Mouse (Mus musculus): ENCODE results near the gene Ftcd. TPM values are rescaled to one million over a fixed set of nuclear protein-coding genes. Genes with fewer than 3 reads are reported as not detected.

Ftcd gene
- polyA plus RNA-seq, 1 experiment from 2014 or later = not detected

GRCm38 (mm10) chr10:76561972-76562371, 13.5 kb upstream of the Ftcd start, which contains the start of gene Spatc1l:
Spatc1l (plus strand) TSS chr10:76562272.
- no peaks in the 10 kb centered on the region for H3K36me3 ChIP-seq (replicated peaks)

GRCm38 (mm10) chr10:76569996-76570685, 5.3 kb upstream of the Ftcd start:
- Histone ChIP-seq H3K4me1 (peaks cover 5% of the 10 kb centered on the region; the same call in 1 of the 2 replicates), H3K9me3 (no peaks in the 10 kb centered on the region), H3K36me3 (replicated peaks) (no peaks in the 10 kb centered on the region), H3K4me3 (no peak overlapping the region), H3K27ac (replicated peaks) (no peak overlapping the region), H3K27me3 (replicated peaks; ENCODE audit: low read depth, poor library complexity, severe bottlenecking) (no peaks in the 10 kb centered on the region)
- WGBS = 90% methylated on average over 22 of the region's 22 CpGs
- no peak for DNase-seq (ENCODE audit: low spot score)

More at GRCm38 (mm10) chr10:76561972-76562371, 13.5 kb upstream of the Ftcd start, which contains the start of gene Spatc1l:
- no peak within 1 kb of the TSS for H3K4me3 ChIP-seq
- H3K27me3 ChIP-seq (replicated peaks; ENCODE audit: low read depth, poor library complexity, severe bottlenecking) = no peaks in the 10 kb centered on the region
- no peaks in the 10 kb centered on the region for H3K9me3 ChIP-seq
- 90% methylated on average over 10 of the region's 10 CpGs for WGBS
- H3K4me1 ChIP-seq = no peaks in the 10 kb centered on the region
- no peak for DNase-seq (ENCODE audit: low spot score)
- no peak within 1 kb of the TSS for H3K27ac ChIP-seq (replicated peaks)

- H3K4me1 ChIP-seq = peaks cover 8% of the 10 kb centered on the region; the same call in 1 of the 2 replicates
- H3K36me3 ChIP-seq (replicated peaks) = no peaks in the 10 kb centered on the region
- H3K27me3 ChIP-seq (replicated peaks; ENCODE audit: low read depth, poor library complexity, severe bottlenecking) = no peaks in the 10 kb centered on the region
- no peak overlapping the region for H3K4me3 ChIP-seq
- H3K27ac ChIP-seq (replicated peaks) = no peak overlapping the region
- DNase-seq (ENCODE audit: low spot score) = no peak
- H3K9me3 ChIP-seq = no peaks in the 10 kb centered on the region
- WGBS = 74% methylated on average over 2 of the region's 2 CpGs
Observed at GRCm38 (mm10) chr10:76571070-76571469, 4.4 kb upstream of the Ftcd start.

GRCm38 (mm10) chr10:76572151-76572550, 3.3 kb upstream of the Ftcd start:
- Histone ChIP-seq H3K36me3 (replicated peaks) (no peaks in the 10 kb centered on the region), H3K9me3 (no peaks in the 10 kb centered on the region), H3K4me3 (no peak overlapping the region), H3K4me1 (peaks cover 12% of the 10 kb centered on the region), H3K27me3 (replicated peaks; ENCODE audit: low read depth, poor library complexity, severe bottlenecking) (no peaks in the 10 kb centered on the region), H3K27ac (replicated peaks) (no peak overlapping the region)
- no peak for DNase-seq (ENCODE audit: low spot score)
- 76% methylated on average over 3 of the region's 3 CpGs for WGBS

- 70% methylated on average over 7 of the region's 7 CpGs for WGBS
Observed at GRCm38 (mm10) chr10:76576920-76577319, 1.5 kb downstream of the Ftcd start.

GRCm38 (mm10) chr10:76584138-76584537, 8.7 kb downstream of the Ftcd start:
- H3K27me3 ChIP-seq (replicated peaks; ENCODE audit: low read depth, poor library complexity, severe bottlenecking) = peaks cover 24% of the 10 kb centered on the region
- H3K4me1 ChIP-seq = peaks cover 10% of the 10 kb centered on the region
- peak overlapping the region; percentile 39 for H3K4me3 ChIP-seq
- no peaks in the 10 kb centered on the region for H3K36me3 ChIP-seq (replicated peaks)
- DNase-seq (ENCODE audit: low spot score) = peak; percentile 12
- H3K9me3 ChIP-seq = no peaks in the 10 kb centered on the region
- WGBS = 10% methylated on average over 10 of the region's 10 CpGs
- no peak overlapping the region for H3K27ac ChIP-seq (replicated peaks)

More at GRCm38 (mm10) chr10:76576920-76577319, 1.5 kb downstream of the Ftcd start:
- no peaks in the 10 kb centered on the region for H3K36me3 ChIP-seq (replicated peaks)
- H3K27me3 ChIP-seq (replicated peaks; ENCODE audit: low read depth, poor library complexity, severe bottlenecking) = no peaks in the 10 kb centered on the region
- H3K27ac ChIP-seq (replicated peaks) = 0 out of 2 replicates have a peak overlapping the region, but pooled peaks have one; percentile 1
- H3K9me3 ChIP-seq = no peaks in the 10 kb centered on the region
- no peak overlapping the region for H3K4me3 ChIP-seq
- peaks cover 7% of the 10 kb centered on the region for H3K4me1 ChIP-seq
- DNase-seq (ENCODE audit: low spot score) = no peak

GRCm38 (mm10) chr10:76586190-76586589, 10.7 kb downstream of the Ftcd start:
- H3K4me1 ChIP-seq = peaks cover 10% of the 10 kb centered on the region
- 43% methylated on average over 1 of the region's 1 CpGs for WGBS

GRCm38 (mm10) chr10:76590197-76590596, 14.7 kb downstream of the Ftcd start:
- H3K4me1 ChIP-seq = no peaks in the 10 kb centered on the region
- H3K27ac ChIP-seq (replicated peaks) = no peak overlapping the region
- no peak for DNase-seq (ENCODE audit: low spot score)
- WGBS = 88% methylated on average over 11 of the region's 11 CpGs
- H3K27me3 ChIP-seq (replicated peaks; ENCODE audit: low read depth, poor library complexity, severe bottlenecking) = no peaks in the 10 kb centered on the region
- no peaks in the 10 kb centered on the region for H3K36me3 ChIP-seq (replicated peaks)
- no peak overlapping the region for H3K4me3 ChIP-seq
- no peaks in the 10 kb centered on the region for H3K9me3 ChIP-seq

More at GRCm38 (mm10) chr10:76586190-76586589, 10.7 kb downstream of the Ftcd start:
- H3K27ac ChIP-seq (replicated peaks) = no peak overlapping the region
- no peak for DNase-seq (ENCODE audit: low spot score)
- no peaks in the 10 kb centered on the region for H3K9me3 ChIP-seq
- no peaks in the 10 kb centered on the region for H3K36me3 ChIP-seq (replicated peaks)
- no peak overlapping the region for H3K4me3 ChIP-seq
- peaks cover 24% of the 10 kb centered on the region for H3K27me3 ChIP-seq (replicated peaks; ENCODE audit: low read depth, poor library complexity, severe bottlenecking)

GRCm38 (mm10) chr10:76596338-76596737, 20.9 kb downstream of the Ftcd start:
- Histone ChIP-seq H3K27me3 (replicated peaks; ENCODE audit: low read depth, poor library complexity, severe bottlenecking) (no peaks in the 10 kb centered on the region), H3K36me3 (replicated peaks) (no peaks in the 10 kb centered on the region), H3K4me3 (no peak overlapping the region), H3K4me1 (no peaks in the 10 kb centered on the region), H3K27ac (replicated peaks) (no peak overlapping the region), H3K9me3 (no peaks in the 10 kb centered on the region)
- DNase-seq (ENCODE audit: low spot score) = no peak
- 93% methylated on average over 31 of the region's 31 CpGs for WGBS

- no peak for DNase-seq (ENCODE audit: low spot score)
- WGBS = 88% methylated on average over 3 of the region's 3 CpGs
- no peaks in the 10 kb centered on the region for H3K4me1 ChIP-seq
- H3K27me3 ChIP-seq (replicated peaks; ENCODE audit: low read depth, poor library complexity, severe bottlenecking) = no peaks in the 10 kb centered on the region
- no peaks in the 10 kb centered on the region; the same call in 1 of the 2 replicates for H3K36me3 ChIP-seq (replicated peaks)
- H3K4me3 ChIP-seq = no peak overlapping the region
- no peaks in the 10 kb centered on the region for H3K9me3 ChIP-seq
- no peak overlapping the region for H3K27ac ChIP-seq (replicated peaks)
Observed at GRCm38 (mm10) chr10:76602690-76603089, 27.2 kb downstream of the Ftcd start.

- 93% methylated on average over 7 of the region's 7 CpGs for WGBS
Observed at GRCm38 (mm10) chr10:76612473-76612872, 37.0 kb downstream of the Ftcd start.

GRCm38 (mm10) chr10:76622411-76622810, 47.0 kb downstream of the Ftcd start:
- H3K4me3 ChIP-seq = peak overlapping the region; percentile 56
- peaks cover 16% of the 10 kb centered on the region for H3K4me1 ChIP-seq
- H3K9me3 ChIP-seq = no peaks in the 10 kb centered on the region
- no peaks in the 10 kb centered on the region for H3K36me3 ChIP-seq (replicated peaks)
- WGBS = 85% methylated on average over 4 of the region's 4 CpGs
- H3K27me3 ChIP-seq (replicated peaks; ENCODE audit: low read depth, poor library complexity, severe bottlenecking) = peaks cover 21% of the 10 kb centered on the region
- H3K27ac ChIP-seq (replicated peaks) = no peak overlapping the region
- DNase-seq (ENCODE audit: low spot score) = no peak

More at GRCm38 (mm10) chr10:76612473-76612872, 37.0 kb downstream of the Ftcd start:
- H3K27ac ChIP-seq (replicated peaks) = no peak overlapping the region
- H3K27me3 ChIP-seq (replicated peaks; ENCODE audit: low read depth, poor library complexity, severe bottlenecking) = no peaks in the 10 kb centered on the region
- H3K9me3 ChIP-seq = no peaks in the 10 kb centered on the region
- H3K36me3 ChIP-seq (replicated peaks) = peaks cover 17% of the 10 kb centered on the region
- H3K4me3 ChIP-seq = no peak overlapping the region
- DNase-seq (ENCODE audit: low spot score) = no peak
- H3K4me1 ChIP-seq = no peaks in the 10 kb centered on the region

Measured in embryonic facial prominence, embryonic 10.5 days (tissue).